In genomic region chr2:70094446-70094845, GRCm38 (mm10) we compare ENCODE assay signal across 20 mouse cellular contexts. TPM values are rescaled to one million over a fixed set of nuclear protein-coding genes. Genes with fewer than 3 reads are reported as not detected.
DNase-seq lines count a peak whose midpoint lies in the region; ATAC-seq and TF ChIP-seq lines count a peak whose summit lies in the region.
"Had no signal": no experiment of that assay in that cellular context is flagged by ENCODE, and none has a peak within 500 bp of the region (broad histone marks: within the 10 kb centered on the region; RNA-seq: fewer than 3 reads in every experiment).

No protein-coding gene starts in this region.

- peaks cover 9% of the 10 kb centered on the region; the same call in 1 of the 2 replicates for H3K27me3 ChIP-seq in heart, embryonic 10.5 days (ENCODE audit: insufficient read depth, poor library complexity, severe bottlenecking)
- no peaks in the 10 kb centered on the region for H3K27me3 ChIP-seq in stomach, postnatal 0 days (ENCODE audit: control insufficient read depth, insufficient read depth, low read length)
- H3K27me3 ChIP-seq: forebrain, embryonic 13.5 days; Patski had no signal

- H3K4me2 ChIP-seq in stomach, postnatal 0 days (replicated peaks; ENCODE audit: low read depth) = no peak overlapping the region
- H3K4me2 ChIP-seq: forebrain, embryonic 13.5 days; hindbrain, embryonic 12.5 days had no signal

- no peak for TF ChIP-seq EP300 in stomach, postnatal 0 days (optimal IDR thresholded peaks at IDR 0.05)

- 64% methylated on average over 5 of the region's 5 CpGs for WGBS in heart, embryonic 10.5 days
- WGBS in stomach, postnatal 0 days = 51% methylated on average over 5 of the region's 5 CpGs

- peak; percentile 10; the same call in 1 of the 2 replicates for ATAC-seq in stomach, postnatal 0 days (ENCODE audit: low FRiP score, low TSS enrichment)
- ATAC-seq: forebrain, embryonic 13.5 days; forebrain, postnatal 0 days; hindbrain, embryonic 16.5 days; Patski had no signal

- no peak overlapping the region for H3K27ac ChIP-seq in heart, embryonic 10.5 days
- no peak overlapping the region for H3K27ac ChIP-seq in stomach, postnatal 0 days (replicated peaks)
- H3K27ac ChIP-seq: forebrain, embryonic 13.5 days; gastrocnemius, adult 2 months; hindbrain, embryonic 12.5 days had no signal

- TF ChIP-seq CTCF in stomach, postnatal 0 days (IDR thresholded peaks at IDR 0.05; ENCODE audit: low read depth) = no peak

- H3K36me3 ChIP-seq in heart, embryonic 10.5 days = no peaks in the 10 kb centered on the region
- H3K36me3 ChIP-seq in stomach, postnatal 0 days (ENCODE audit: control insufficient read depth, insufficient read depth, low read length) = no peaks in the 10 kb centered on the region
- H3K36me3 ChIP-seq: hindbrain, embryonic 12.5 days had no signal

- no peak overlapping the region for H3K4me3 ChIP-seq in heart, embryonic 10.5 days
- no peak overlapping the region for H3K4me3 ChIP-seq in stomach, postnatal 0 days (ENCODE audit: low read depth, low read length)
- H3K4me3 ChIP-seq: forebrain, embryonic 13.5 days; gastrocnemius, adult 2 months; hindbrain, embryonic 12.5 days had no signal

- H3K9ac ChIP-seq in stomach, postnatal 0 days (ENCODE audit: low read length) = no peak overlapping the region
- H3K9ac ChIP-seq: forebrain, embryonic 13.5 days; forebrain, postnatal 0 days; hindbrain, embryonic 12.5 days had no signal

- H3K9me3 ChIP-seq in heart, embryonic 10.5 days = no peaks in the 10 kb centered on the region
- no peaks in the 10 kb centered on the region for H3K9me3 ChIP-seq in stomach, postnatal 0 days (ENCODE audit: control insufficient read depth, low read length)
- H3K9me3 ChIP-seq: forebrain, embryonic 13.5 days; hindbrain, embryonic 12.5 days had no signal

- DNase-seq in heart, adult 11 months = peak; percentile 85
- no peak for DNase-seq in heart, embryonic 10.5 days (ENCODE audit: low spot score)
- peak; percentile 67 for DNase-seq in ES-CJ7 (ENCODE audit: low read depth, low spot score)
- DNase-seq in R1 (ENCODE audit: low read depth, low spot score) = peak; percentile 54
- DNase-seq in stomach, postnatal 0 days (ENCODE audit: low spot score) = no peak
- DNase-seq in frontal cortex, postnatal 36 days (ENCODE audit: low spot score in 2 of 2) = no peak
- DNase-seq: adrenal gland, adult 8-10 months; cerebellum, adult 11 months; cerebellum, adult 8-10 months; cerebellum, postnatal 25 days; forebrain, postnatal 0 days; gastrocnemius, adult 2 months; gastrocnemius, postnatal 25 days; heart, postnatal 10 days; heart, postnatal 4 days had no signal

- 0 out of 2 replicates have a peak, but pooled peaks cover 6% of the 10 kb centered on the region for H3K4me1 ChIP-seq in heart, embryonic 10.5 days
- no peaks in the 10 kb centered on the region for H3K4me1 ChIP-seq in stomach, postnatal 0 days (replicated peaks; ENCODE audit: control insufficient read depth, insufficient read depth)
- H3K4me1 ChIP-seq: forebrain, embryonic 13.5 days; hindbrain, embryonic 12.5 days had no signal

RNA-seq across cellular contexts. Expression of gene Myo3b, which starts 55.5 kb away (rescaled TPM):
- 0.25 and 0.32 TPM in 2 replicates for polyA plus RNA-seq in heart, embryonic 10.5 days (2016; fragmentation: Nextera tagmentation; extraction: Ambion mirVana)
- polyA plus RNA-seq in stomach, postnatal 0 days (2015; fragmentation: Nextera tagmentation; extraction: Ambion mirVana) = 0.21 and 0.42 TPM in 2 replicates
- polyA plus RNA-seq: embryonic facial prominence, embryonic 14.5 days had no signal

Comparison
In these comparisons a context has a peak if more than half of its experiments do, and no peak if none do; other contexts are left out.
1. DNase-seq: peak in heart, adult 11 months (single experiment), ES-CJ7 (single experiment) and R1 (single experiment); none in heart, embryonic 10.5 days (single experiment), stomach, postnatal 0 days (single experiment) and frontal cortex, postnatal 36 days (0 of 2).